Mouse (Mus musculus) CD4-positive naive resting alpha-beta T cell, adult 57 days (primary cell): Measurements from ENCODE around the gene Gdpd3. TPM values are rescaled to one million over a fixed set of nuclear protein-coding genes. Genes with fewer than 3 reads are reported as not detected.

ENCODE experiments used
- total RNA-seq: library from RNA; stranded (reverse); gene quantifications from one replicate; pipeline ENCODE4 v1.2.4, GENCODE M21; 2023

Gdpd3 gene
- 5.8 TPM for total RNA-seq

GRCm38 (mm10) chr7:126766201-126766600 lies at the start of gene Gdpd3:
Gene Gdpd3, plus strand, starts transcription at chr7:126766334.

DNA sequence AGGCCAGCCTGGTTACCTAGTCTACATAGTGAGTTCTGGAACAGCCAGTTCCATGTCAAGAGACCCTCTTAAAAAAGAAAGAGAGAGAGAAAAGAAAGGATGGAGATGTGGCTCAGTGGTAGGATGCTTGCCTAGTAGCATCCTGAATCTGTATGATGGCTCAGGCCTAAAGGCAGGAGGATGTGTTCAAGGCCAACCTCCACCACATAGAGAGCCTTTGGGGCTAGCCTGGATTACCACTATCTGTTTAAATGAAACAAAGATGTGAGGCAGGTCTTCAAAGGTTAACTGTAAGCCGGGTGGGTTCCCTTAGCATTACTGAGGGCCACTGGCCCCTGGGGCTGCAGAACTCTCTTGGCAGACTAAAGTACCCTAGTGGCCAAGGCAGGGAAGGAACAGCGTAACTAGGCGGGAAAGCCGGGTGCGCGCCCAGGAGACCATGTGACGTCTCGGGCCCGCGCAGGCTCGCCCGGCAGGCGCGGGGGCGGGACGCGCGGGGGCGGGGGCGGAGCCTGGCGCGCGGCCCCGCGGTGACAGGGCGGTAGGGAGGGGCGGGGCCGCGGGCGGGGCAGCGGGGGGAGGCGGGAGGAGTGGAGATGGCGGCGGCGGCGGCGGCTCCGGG lies 7.0 kb upstream of the Gdpd3 start, which contains the start of gene Mapk3:
Gene Mapk3, plus strand, starts transcription at position 552 of the 622 bp plus-strand sequence.

GRCm38 (mm10) chr7:126776598-126777057 lies 10.5 kb downstream of the Gdpd3 start, which contains the start of gene Ypel3:
Gene Ypel3, plus strand, starts transcription at chr7:126776955.

GRCm38 (mm10) chr7:126780971-126781635 lies 15.0 kb downstream of the Gdpd3 start, which contains the start of gene Tbx6:
Gene Tbx6, plus strand, starts transcription at chr7:126781483.

DNA sequence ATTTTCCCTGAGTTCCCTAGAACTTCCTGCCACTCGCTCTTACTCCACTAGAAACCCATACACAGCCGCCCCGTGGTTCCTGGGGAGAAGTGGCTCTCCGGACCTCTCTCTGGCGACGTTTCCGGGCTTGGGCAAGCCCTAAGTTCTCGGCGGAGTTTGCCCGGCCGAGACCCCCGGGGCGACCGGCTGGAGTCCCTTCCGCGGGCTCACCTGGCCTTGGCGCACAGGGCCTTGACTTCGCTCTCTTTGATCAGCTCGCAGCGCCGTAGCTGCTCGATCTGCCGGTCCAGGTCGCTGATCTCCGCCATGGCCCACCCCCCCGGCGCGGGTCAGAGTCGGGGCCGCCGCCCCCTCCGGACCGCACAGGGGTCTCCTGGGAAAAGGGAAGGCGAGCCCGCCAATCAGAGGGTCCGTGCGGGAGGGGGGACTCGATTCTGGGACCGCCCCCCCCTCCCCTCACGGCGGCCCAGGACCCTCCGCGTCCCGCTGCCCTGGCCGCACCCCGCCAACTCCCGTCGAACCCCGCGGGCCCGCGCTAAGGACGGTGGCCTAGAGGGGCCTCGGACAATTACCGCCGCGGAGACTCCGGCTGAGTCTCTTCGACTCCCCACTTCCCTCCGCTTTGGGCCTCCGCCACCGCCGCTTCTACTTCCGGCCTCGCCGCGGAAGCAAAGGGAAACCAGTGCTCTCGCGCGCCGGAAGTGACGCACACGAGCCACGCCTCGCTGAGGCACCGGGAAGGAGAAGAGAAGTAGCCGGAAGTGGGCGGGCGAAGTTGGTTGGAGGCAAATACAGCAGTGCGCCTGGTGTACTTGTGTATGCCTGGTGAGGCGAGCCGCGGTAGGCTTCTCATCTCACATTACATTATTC lies 26.0 kb downstream of the Gdpd3 start, which contains the start of gene Ppp4c:
Gene Ppp4c, minus strand, starts transcription at position 646 of the 870 bp plus-strand sequence.

DNA sequence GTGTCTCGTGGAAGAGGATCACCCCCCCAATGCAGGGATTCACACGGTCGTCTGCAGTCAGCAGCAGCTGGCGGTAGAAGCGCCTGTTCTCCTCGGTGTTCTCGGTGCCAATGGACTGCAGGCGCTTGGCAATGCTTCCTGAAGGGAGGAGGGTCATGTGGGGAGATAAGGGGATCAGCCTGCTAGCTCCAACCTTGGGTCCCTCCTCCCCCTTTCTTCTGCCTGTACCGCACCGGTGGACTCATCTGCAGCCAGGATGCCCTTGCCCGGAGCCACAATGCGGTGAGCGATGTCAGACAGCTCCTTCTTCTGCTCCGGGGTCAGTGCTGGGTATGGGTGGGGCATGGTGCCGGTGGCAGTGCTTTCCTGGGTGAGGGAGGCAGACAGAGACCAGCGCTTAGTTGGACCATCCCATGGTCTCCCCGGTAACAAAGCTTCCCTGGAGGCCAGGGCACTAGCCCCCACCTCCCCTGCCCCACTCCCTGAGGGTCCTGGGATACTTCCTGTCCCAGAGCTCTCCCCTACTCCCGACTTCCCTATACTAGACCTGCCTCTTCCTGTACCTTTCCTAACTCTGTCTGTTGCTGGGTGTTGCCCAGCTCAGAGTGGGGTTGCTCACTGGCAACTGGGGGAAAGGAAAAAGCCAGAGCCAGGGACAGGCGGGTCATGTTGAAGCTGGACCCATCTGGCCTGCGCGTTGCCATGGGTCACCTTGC lies 31.4 kb downstream of the Gdpd3 start, which contains the start of gene Fam57b:
Gene Fam57b, plus strand, starts transcription at position 258 of the 716 bp plus-strand sequence.

Other genes with a start within 250 kb of the Gdpd3 start
- gene Eif3c, start 199.9 kb upstream of the Gdpd3 start, total RNA-seq = 131 TPM
- 6.9 TPM for gene Apobr, start 181.4 kb upstream of the Gdpd3 start, total RNA-seq
- 108 TPM for gene Cln3, start 180.5 kb upstream of the Gdpd3 start, total RNA-seq
- gene Il27, start 171.4 kb upstream of the Gdpd3 start, total RNA-seq = not detected
- 1.3 TPM for gene Nupr1, start 135.5 kb upstream of the Gdpd3 start, total RNA-seq
- 70.0 TPM for gene Sgf29, start 117.0 kb upstream of the Gdpd3 start, total RNA-seq
- gene Sult1a1, start 89.9 kb upstream of the Gdpd3 start, total RNA-seq = 0.44 TPM
- 186 TPM for gene Bola2, start 70.9 kb upstream of the Gdpd3 start, total RNA-seq
- gene Slx1b, start 70.5 kb upstream of the Gdpd3 start, total RNA-seq = 10.8 TPM
- 1,350 TPM for gene Coro1a, start 58.5 kb upstream of the Gdpd3 start, total RNA-seq
- gene Mapk3, start 6.7 kb upstream of the Gdpd3 start, total RNA-seq = 47.4 TPM
- 256 TPM for gene Ypel3, start 10.6 kb downstream of the Gdpd3 start, total RNA-seq
- 11.5 TPM for gene Tbx6, start 15.1 kb downstream of the Gdpd3 start, total RNA-seq
- 252 TPM for gene Ppp4c, start 26.2 kb downstream of the Gdpd3 start, total RNA-seq
- not detected for gene Fam57b, start 31.3 kb downstream of the Gdpd3 start, total RNA-seq
- not detected for gene 4930451I11Rik, start 65.3 kb downstream of the Gdpd3 start, total RNA-seq
- gene Doc2a, start 81.1 kb downstream of the Gdpd3 start, total RNA-seq = not detected
- gene Hirip3, start 95.6 kb downstream of the Gdpd3 start, total RNA-seq = 19.3 TPM
- 63.0 TPM for gene Ino80e, start 96.0 kb downstream of the Gdpd3 start, total RNA-seq
- gene Taok2, start 118.4 kb downstream of the Gdpd3 start, total RNA-seq = 94.6 TPM
- 36.1 TPM for gene Tmem219, start 156.6 kb downstream of the Gdpd3 start, total RNA-seq
- 39.6 TPM for gene Kctd13, start 162.5 kb downstream of the Gdpd3 start, total RNA-seq
- gene Asphd1, start 183.2 kb downstream of the Gdpd3 start, total RNA-seq = not detected
- 9.2 TPM for gene Sez6l2, start 184.2 kb downstream of the Gdpd3 start, total RNA-seq
- 154 TPM for gene Cdipt, start 209.6 kb downstream of the Gdpd3 start, total RNA-seq
- gene Cdiptos, start 209.8 kb downstream of the Gdpd3 start, total RNA-seq = not detected
- gene Mvp, start 248.3 kb downstream of the Gdpd3 start, total RNA-seq = 39.4 TPM